Comparison of ENCODE assay signal across 10 mouse cellular contexts in genomic region chr16:58303555-58303954, GRCm38 (mm10).
DNase-seq lines count a peak whose midpoint lies in the region; TF ChIP-seq lines count a peak whose summit lies in the region.
"Had no signal": no experiment of that assay in that cellular context is flagged by ENCODE, and none has a peak within 500 bp of the region (broad histone marks: within the 10 kb centered on the region; RNA-seq: fewer than 3 reads in every experiment).

No protein-coding gene starts in this region.

- no peak for TF ChIP-seq EP300 in heart, adult 2 months (IDR thresholded peaks at IDR 0.05; ENCODE audit: insufficient read depth, low read depth, low read length)

- H3K27ac ChIP-seq in heart, adult 2 months = peak overlapping the region; percentile 36
- peak overlapping the region; percentile 63 for H3K27ac ChIP-seq in gastrocnemius, adult 2 months
- H3K27ac ChIP-seq: embryonic facial prominence, embryonic 15.5 days; limb, embryonic 12.5 days had no signal

- intact Hi-C loops in heart, adult 2 months (cut with DNase I) = loop anchor here (5.0 kb wide), 3 partner anchors 319 to 449 kb away; no protein-coding TSS in a partner anchor
- intact Hi-C loops in gastrocnemius, adult 2 months (cut with DNase I) = no loop called here
- intact Hi-C loops in left cerebral cortex, postnatal 14 days (cut with DNase I) = no loop called here

- H3K36me3 ChIP-seq in heart, adult 2 months (ENCODE audit: control insufficient read depth, insufficient read depth, low read length) = no peaks in the 10 kb centered on the region
- H3K36me3 ChIP-seq: embryonic facial prominence, embryonic 15.5 days; limb, embryonic 12.5 days had no signal

- H3K4me1 ChIP-seq in heart, adult 2 months (ENCODE audit: control insufficient read depth, insufficient read depth, low read length) = peaks cover 1% of the 10 kb centered on the region; the same call in 1 of the 2 replicates
- H3K4me1 ChIP-seq: embryonic facial prominence, embryonic 15.5 days had no signal

- no peaks in the 10 kb centered on the region for H3K79me2 ChIP-seq in heart, adult 2 months (replicated peaks; ENCODE audit: control insufficient read depth, insufficient read depth, low read length)

- TF ChIP-seq CTCF in heart, adult 2 months (IDR thresholded peaks at IDR 0.05) = no peak
- no peak for TF ChIP-seq CTCF in gastrocnemius, adult 2 months (IDR thresholded peaks at IDR 0.05)

- DNase-seq in heart, adult 2 months = peak; percentile 48 to 49
- DNase-seq in heart, postnatal 4 days = no peak
- peak; percentile 10 for DNase-seq in MN1 (ENCODE audit: low spot score)
- peak; percentile 40 for DNase-seq in gastrocnemius, adult 2 months
- DNase-seq in kidney, postnatal 4 days = peak; percentile 45 to 50
- no peak for DNase-seq in layer of hippocampus, postnatal 36 days
- DNase-seq in left cerebral cortex, postnatal 14 days (ENCODE audit: low spot score in 2 of 2) = no peak
- no peak for DNase-seq in ovary, postnatal 36 days (ENCODE audit: low spot score)

- WGBS in heart, adult 2 months = 50% methylated on average over 5 of the region's 5 CpGs

- TF ChIP-seq POLR2A in heart, adult 2 months (IDR thresholded peaks at IDR 0.05; ENCODE audit: insufficient read depth, low read depth, low read length) = no peak

- no peak overlapping the region for H3K4me3 ChIP-seq in heart, adult 2 months
- no peak overlapping the region for H3K4me3 ChIP-seq in gastrocnemius, adult 2 months
- H3K4me3 ChIP-seq: embryonic facial prominence, embryonic 15.5 days; limb, embryonic 12.5 days had no signal

- H3K9ac ChIP-seq in heart, adult 2 months (ENCODE audit: low read depth, low read length) = no peak overlapping the region
- H3K9ac ChIP-seq: embryonic facial prominence, embryonic 15.5 days; limb, embryonic 12.5 days had no signal

- no peaks in the 10 kb centered on the region for H3K27me3 ChIP-seq in heart, adult 2 months (ENCODE audit: control insufficient read depth, insufficient read depth, low read length)
- H3K27me3 ChIP-seq: embryonic facial prominence, embryonic 15.5 days; limb, embryonic 12.5 days had no signal

Comparison
In these comparisons a context has a peak if more than half of its experiments do, and no peak if none do; other contexts are left out.
1. DNase-seq: peak in heart, adult 2 months (2 of 2), MN1 (single experiment), gastrocnemius, adult 2 months (single experiment) and kidney, postnatal 4 days (2 of 2); none in heart, postnatal 4 days (single experiment), layer of hippocampus, postnatal 36 days (0 of 2), left cerebral cortex, postnatal 14 days (0 of 2) and ovary, postnatal 36 days (single experiment).